Mouse (Mus musculus) intestine, embryonic 15.5 days (tissue): ENCODE data around the gene Mtmr12. TPM values are rescaled to one million over a fixed set of nuclear protein-coding genes. Genes with fewer than 3 reads are reported as not detected.

Source experiments
- ATAC-seq: fragments of 200-750 bp; cut with Nextera tagmentation; 2 replicates; pipeline ENCODE4 v1.8.0; 2017; ENCODE audit warnings: moderate TSS enrichment, moderate library complexity
- H3K27ac ChIP-seq: fragments of 300-500 bp; sonication (generic); 2 replicates; pipeline ENCODE4 v1.5.1; 2015; ENCODE audit warnings: mild to moderate bottlenecking, inconsistent platforms
- H3K27me3 ChIP-seq: fragments of 300-500 bp; sonication (generic); replicated peaks from 2 replicates; pipeline ENCODE4 v1.6.1; 2015; ENCODE audit warnings: inconsistent platforms
- H3K36me3 ChIP-seq: fragments of 300-500 bp; sonication (generic); 2 replicates; pipeline ENCODE4 v1.6.1; 2015; ENCODE audit warnings: inconsistent platforms
- H3K4me1 ChIP-seq: fragments of 300-500 bp; sonication (generic); replicated peaks from 2 replicates; pipeline ENCODE4 v1.6.1; 2015; ENCODE audit warnings: inconsistent platforms
- H3K4me2 ChIP-seq: fragments of 300-500 bp; sonication (generic); replicated peaks from 2 replicates; pipeline ENCODE4 v1.6.1; 2015; ENCODE audit warnings: mild to moderate bottlenecking, inconsistent platforms
- H3K4me3 ChIP-seq: fragments of 300-500 bp; sonication (generic); replicated peaks from 2 replicates; pipeline ENCODE4 v1.5.1; 2015; ENCODE audit warnings: inconsistent platforms
- H3K9ac ChIP-seq: fragments of 300-500 bp; sonication (generic); 2 replicates; pipeline ENCODE4 v1.6.1; 2015; ENCODE audit warnings: inconsistent platforms
- H3K9me3 ChIP-seq: fragments of 300-500 bp; sonication (generic); 2 replicates; pipeline ENCODE4 v1.6.1; 2016; ENCODE audit warnings: inconsistent platforms
- WGBS: fragments of 180-500 bp; shearing (Covaris S2); methylation state at CpG from one replicate; pipeline ENCODE4 v1.1.7; 2015; 5-methylcytosine and 5-hydroxymethylcytosine counted together
- polyA plus RNA-seq: library from polyadenylated mRNA; unstranded; fragments of >200 nt; fragmentation: Nextera tagmentation; extraction: Ambion mirVana; gene quantifications from 2 replicates; pipeline ENCODE4 v1.2.1, GENCODE M21; 2015

The Mtmr12 gene
- polyA plus RNA-seq, 1 experiment from 2014 or later: 16.6 TPM

DNA sequence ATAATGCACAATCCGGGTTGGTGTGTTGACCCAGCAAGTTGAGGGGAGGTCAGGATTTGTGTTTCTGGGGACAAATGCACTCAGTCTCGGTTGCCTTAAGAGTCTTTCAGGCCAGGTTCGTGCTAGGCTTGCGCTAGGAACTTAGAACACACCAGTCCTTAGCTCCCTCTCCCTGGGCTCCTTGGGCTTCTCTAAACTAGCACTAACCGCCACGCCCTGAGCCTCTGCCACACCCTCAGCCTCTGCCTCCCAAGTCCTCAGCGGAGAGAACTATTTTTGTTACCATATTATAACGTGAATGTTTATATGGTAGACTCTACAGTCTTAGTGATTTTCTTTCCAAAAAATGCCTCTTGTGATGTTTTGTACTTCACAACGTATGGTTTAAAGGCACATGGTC is 66.5 kb downstream of the Mtmr12 start:
- Histone ChIP-seq H3K36me3 (peaks cover 15% of the 10 kb centered on the region), H3K4me1 (no peaks in the 10 kb centered on the region), H3K4me2 (no peak overlapping the region), H3K4me3 (no peak overlapping the region), H3K9ac (no peak overlapping the region), H3K9me3 (no peaks in the 10 kb centered on the region), H3K27me3 (no peaks in the 10 kb centered on the region), H3K27ac (no peak overlapping the region)
- no peak for ATAC-seq
- 81% methylated on average over 9 of the region's 9 CpGs for WGBS

DNA sequence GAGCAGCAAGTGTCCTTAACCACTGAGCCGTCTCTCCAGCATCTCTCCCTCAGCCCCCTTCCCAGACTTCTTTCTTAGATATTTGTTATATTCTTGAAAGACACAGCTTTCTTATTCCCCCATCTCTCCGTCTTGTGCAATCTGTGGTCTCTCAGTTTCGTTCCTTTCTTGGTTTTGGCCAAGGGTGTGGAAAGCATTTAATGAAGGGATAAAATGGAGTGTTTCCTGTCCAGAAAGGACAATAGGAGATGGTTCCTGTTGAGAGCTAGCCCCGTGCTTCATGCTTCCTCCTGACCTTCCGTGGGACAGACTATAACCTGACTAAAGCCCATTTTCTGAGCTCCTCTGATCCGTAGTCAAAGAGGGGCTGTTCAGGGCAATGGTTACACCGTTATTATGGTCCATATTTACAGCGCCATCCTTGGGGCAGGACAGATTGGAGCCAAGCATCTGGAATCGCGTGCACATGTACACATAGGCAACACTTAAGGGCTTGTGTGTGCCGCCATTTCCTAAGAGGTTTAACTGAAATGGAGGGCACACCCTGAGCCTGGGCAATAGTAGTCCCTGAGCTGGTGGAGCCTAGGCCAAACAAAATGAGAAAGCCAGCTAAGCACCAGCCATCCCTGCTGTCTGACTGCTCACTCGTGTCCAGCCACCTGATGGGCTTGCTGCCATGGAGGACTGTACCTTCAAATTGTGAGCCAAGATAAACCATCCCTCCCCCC is 68.7 kb downstream of the Mtmr12 start:
- Histone ChIP-seq H3K9ac (no peak overlapping the region), H3K4me2 (no peak overlapping the region), H3K27ac (no peak overlapping the region), H3K4me3 (no peak overlapping the region), H3K27me3 (no peaks in the 10 kb centered on the region), H3K4me1 (no peaks in the 10 kb centered on the region), H3K36me3 (peaks cover 14% of the 10 kb centered on the region), H3K9me3 (no peaks in the 10 kb centered on the region)
- 81% methylated on average over 12 of the region's 12 CpGs for WGBS
- no peak for ATAC-seq

DNA sequence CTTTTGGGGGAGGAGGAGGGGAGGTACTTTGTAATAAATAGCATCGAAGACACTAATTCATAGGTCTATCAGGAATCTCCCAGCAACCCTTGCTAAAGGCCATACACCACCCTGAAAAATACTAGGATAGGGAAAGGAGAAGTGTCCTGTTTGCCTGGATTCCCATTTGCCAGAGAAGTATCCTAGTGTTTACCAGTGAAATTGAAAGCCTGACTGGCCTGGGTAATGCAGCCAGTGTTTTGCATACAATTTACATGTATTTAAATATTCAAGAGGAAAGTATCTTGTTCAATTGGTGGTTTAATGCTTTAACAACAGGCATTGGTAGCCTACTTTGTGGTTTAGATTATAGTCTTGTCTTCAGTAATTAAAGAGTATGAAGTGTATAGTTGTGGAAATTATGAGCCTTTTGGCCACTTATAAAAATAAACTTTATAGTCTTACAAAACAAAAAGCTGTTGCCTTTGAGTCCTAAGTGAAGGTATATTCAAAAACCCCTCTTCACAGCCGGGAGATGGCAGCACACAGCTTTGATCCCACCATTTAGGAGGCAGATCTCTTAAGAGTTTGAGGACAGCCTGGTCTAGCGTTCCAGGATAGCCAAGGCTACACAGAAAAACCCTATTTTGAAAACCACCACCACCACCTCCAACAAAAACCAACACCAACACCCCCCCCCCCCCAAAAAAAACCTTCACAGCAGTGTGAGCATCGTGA is 69.4 kb downstream of the Mtmr12 start:
- H3K27me3 ChIP-seq: no peaks in the 10 kb centered on the region
- peaks cover 8% of the 10 kb centered on the region; the same call in 1 of the 2 replicates for H3K36me3 ChIP-seq
- no peaks in the 10 kb centered on the region for H3K9me3 ChIP-seq
- ATAC-seq: no peak
- H3K4me1 ChIP-seq: no peaks in the 10 kb centered on the region
- H3K4me2 ChIP-seq: no peak overlapping the region
- no peak overlapping the region for H3K9ac ChIP-seq
- whole genome bisulfite sequencing: 63% methylated on average over 4 of the region's 4 CpGs
- H3K27ac ChIP-seq: no peak overlapping the region
- no peak overlapping the region for H3K4me3 ChIP-seq

DNA sequence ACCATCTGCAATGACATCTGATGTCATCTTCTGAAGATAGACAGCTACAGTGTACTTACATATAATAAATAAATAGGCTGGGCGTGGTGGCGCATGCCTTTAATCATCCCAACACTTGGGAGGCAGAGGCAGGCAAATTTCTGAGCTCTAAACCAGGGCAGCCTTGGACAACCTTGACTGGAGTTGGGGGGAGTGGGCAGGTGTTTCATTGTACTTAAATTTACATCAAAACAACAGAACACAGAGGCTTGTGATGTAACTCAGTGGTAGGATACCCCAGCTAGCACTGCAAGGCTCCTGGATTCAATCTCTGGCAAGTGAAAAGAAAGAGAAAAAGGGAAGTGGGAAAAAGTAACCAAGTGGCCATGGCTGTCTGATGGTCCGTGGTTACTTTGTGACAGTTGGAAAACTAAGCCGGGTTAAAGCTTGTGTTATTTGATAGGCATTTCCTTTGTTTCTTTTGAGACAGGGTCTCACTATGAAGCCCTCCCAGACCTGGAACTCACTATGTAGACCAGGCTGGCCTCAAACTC is 70.3 kb downstream of the Mtmr12 start:
- ATAC-seq: no peak
- Histone ChIP-seq H3K4me1 (no peaks in the 10 kb centered on the region), H3K4me3 (no peak overlapping the region), H3K36me3 (no peaks in the 10 kb centered on the region), H3K4me2 (no peak overlapping the region), H3K27ac (no peak overlapping the region), H3K9ac (no peak overlapping the region), H3K27me3 (no peaks in the 10 kb centered on the region), H3K9me3 (no peaks in the 10 kb centered on the region)
- WGBS: 87% methylated on average over 4 of the region's 4 CpGs

DNA sequence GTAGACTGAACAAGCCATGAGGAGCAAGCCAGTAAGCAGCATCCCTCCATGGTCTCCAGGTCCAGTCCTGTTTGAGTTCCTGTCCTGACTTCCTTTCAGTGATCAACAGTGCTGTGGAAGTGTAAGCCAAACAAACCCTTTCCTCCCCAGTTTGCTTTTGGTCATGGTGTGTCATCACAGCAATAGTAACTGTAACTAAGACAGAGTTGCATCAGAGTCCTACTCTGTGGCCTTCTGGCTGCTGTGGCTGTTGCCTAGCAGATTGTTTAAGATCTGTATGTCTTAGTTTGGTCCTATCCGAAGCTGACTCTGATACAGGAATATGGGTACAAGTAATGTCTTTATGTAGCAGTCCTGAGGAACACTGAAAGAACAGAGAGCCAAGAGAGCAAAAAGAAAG is 75.0 kb downstream of the Mtmr12 start:
- no peaks in the 10 kb centered on the region for H3K9me3 ChIP-seq
- no peaks in the 10 kb centered on the region for H3K27me3 ChIP-seq
- H3K4me3 ChIP-seq: no peak overlapping the region
- H3K4me2 ChIP-seq: no peak overlapping the region
- ATAC-seq: no peak
- WGBS: 94% methylated on average over 1 of the region's 1 CpGs
- H3K4me1 ChIP-seq: no peaks in the 10 kb centered on the region
- no peak overlapping the region for H3K9ac ChIP-seq
- H3K36me3 ChIP-seq: no peaks in the 10 kb centered on the region
- no peak overlapping the region for H3K27ac ChIP-seq

DNA sequence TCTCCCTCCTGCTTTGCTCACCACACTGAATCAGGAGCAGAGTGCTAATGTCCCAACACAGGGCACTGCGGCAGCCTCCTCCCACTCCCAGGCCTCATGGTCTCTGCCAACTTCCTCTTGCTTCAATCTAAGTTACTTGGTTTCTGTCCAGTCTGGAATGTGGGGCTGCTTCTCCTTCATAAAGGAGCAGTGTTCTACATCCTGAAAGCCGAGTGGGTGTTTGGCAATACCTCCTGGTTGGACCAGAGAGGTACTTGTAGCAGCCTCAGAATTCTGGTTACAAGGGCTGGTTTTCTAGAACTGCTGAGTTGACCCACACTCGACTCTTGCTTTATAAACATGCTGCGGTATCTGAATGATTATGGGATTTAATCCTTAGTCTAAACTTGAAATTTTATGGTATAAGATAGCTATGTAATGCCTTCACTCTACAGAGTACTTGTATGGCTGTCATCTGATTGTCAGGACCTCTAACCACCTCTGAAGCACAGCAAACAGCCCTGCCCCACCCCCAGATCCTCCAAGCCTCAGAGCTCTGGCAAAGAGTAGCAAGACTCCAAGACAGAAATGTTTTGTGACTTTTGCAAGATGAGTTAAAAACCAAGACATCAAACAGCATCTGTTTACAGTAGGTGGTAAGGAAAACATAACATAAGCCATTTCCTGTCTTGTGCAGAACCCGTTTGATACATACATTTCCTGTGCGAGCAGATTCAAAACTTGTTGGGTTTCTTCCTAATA is 80.1 kb downstream of the Mtmr12 start:
- no peaks in the 10 kb centered on the region for H3K36me3 ChIP-seq
- WGBS: 55% methylated on average over 6 of the region's 6 CpGs
- no peaks in the 10 kb centered on the region for H3K9me3 ChIP-seq
- ATAC-seq: no peak
- no peak overlapping the region for H3K4me2 ChIP-seq
- H3K4me3 ChIP-seq: no peak overlapping the region
- no peak overlapping the region for H3K27ac ChIP-seq
- H3K9ac ChIP-seq: no peak overlapping the region
- no peaks in the 10 kb centered on the region for H3K27me3 ChIP-seq
- no peaks in the 10 kb centered on the region for H3K4me1 ChIP-seq

DNA sequence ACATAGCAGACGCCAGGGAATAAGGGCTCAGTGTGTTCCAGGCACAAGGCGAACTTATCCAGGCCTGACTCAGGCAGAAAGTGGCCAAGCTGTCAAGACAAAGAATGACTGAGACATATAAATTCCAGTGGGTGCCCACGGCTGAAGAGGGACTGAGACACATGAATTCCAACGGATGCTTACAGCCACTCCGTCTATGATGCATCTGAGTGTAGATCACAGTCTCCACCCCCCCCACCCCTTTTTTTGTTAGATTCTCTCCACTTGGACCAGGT is 80.6 kb downstream of the Mtmr12 start:
- no peak for ATAC-seq
- H3K27ac ChIP-seq: no peak overlapping the region
- no peaks in the 10 kb centered on the region for H3K9me3 ChIP-seq
- no peaks in the 10 kb centered on the region for H3K27me3 ChIP-seq
- 64% methylated on average over 5 of the region's 5 CpGs for WGBS
- no peak overlapping the region for H3K4me2 ChIP-seq
- H3K9ac ChIP-seq: no peak overlapping the region
- H3K36me3 ChIP-seq: no peaks in the 10 kb centered on the region
- H3K4me3 ChIP-seq: no peak overlapping the region
- no peaks in the 10 kb centered on the region for H3K4me1 ChIP-seq

DNA sequence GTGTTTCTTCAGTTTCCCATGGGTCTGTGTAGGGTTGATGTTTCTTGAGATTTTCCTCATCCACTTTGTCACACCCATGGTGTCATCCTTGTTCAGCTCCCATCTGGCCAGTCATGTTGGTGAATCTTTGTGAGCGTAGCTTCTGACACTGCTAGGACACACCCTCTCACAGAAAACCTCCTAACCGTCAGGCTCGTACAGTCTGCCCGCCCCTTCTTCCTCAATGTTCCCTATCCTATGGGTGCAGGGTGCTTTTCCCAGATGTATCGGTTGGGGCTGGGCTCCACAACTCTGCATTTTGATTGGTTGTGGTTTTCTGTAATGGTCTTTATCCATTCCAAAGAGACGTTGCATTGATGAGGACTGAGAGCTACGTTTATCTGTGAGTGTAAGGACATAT is 85.5 kb downstream of the Mtmr12 start:
- WGBS: 87% methylated on average over 7 of the region's 7 CpGs
- Histone ChIP-seq H3K27me3 (no peaks in the 10 kb centered on the region), H3K4me2 (no peak overlapping the region), H3K9me3 (no peaks in the 10 kb centered on the region), H3K36me3 (no peaks in the 10 kb centered on the region), H3K4me3 (no peak overlapping the region), H3K4me1 (no peaks in the 10 kb centered on the region), H3K9ac (no peak overlapping the region), H3K27ac (no peak overlapping the region)
- ATAC-seq: no peak

DNA sequence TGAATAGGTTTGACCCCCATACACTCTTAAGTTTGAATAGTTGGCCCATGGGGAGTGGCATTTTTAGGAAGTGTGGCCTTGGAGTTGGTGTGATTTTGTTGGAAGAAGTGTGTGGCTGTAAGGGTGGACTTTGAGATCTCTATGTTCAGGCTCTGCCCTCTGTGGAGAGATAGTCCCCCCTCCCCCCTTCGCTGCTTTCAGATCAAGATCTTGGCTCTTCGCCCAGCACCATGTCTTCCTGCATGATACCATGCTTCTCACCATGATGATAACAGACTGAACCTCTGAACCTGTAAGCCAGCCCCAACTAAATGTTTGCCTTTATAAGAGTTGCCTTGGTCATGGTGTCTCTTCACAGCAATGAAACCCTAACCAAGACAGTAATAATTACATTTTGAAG is 86.9 kb downstream of the Mtmr12 start:
- ATAC-seq: no peak
- no peaks in the 10 kb centered on the region for H3K36me3 ChIP-seq
- no peak overlapping the region for H3K4me3 ChIP-seq
- no peak overlapping the region for H3K4me2 ChIP-seq
- 94% methylated on average over 2 of the region's 2 CpGs for WGBS
- H3K9me3 ChIP-seq: no peaks in the 10 kb centered on the region
- no peak overlapping the region for H3K27ac ChIP-seq
- no peaks in the 10 kb centered on the region for H3K4me1 ChIP-seq
- no peak overlapping the region for H3K9ac ChIP-seq
- no peaks in the 10 kb centered on the region for H3K27me3 ChIP-seq

DNA sequence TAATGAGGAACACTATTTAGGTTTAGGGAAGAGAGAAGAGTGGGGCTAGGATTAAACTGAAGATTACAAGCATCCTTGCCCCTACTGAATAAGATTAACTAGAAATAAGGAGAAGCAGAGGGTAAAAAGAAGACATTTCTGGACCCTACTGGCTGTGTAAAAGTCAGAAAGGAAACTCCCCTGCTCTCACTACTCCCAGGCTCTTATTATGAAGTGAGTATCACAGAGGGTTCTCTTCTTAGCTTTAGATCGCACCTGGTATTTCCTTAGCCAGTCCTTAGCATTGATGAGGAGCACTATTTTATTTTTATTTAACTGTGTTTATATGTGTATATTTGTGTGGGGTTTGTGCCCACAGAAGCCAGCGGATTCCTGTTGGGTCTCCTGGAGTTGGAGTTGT is 91.4 kb downstream of the Mtmr12 start:
- WGBS: 62% methylated on average over 2 of the region's 2 CpGs
- Histone ChIP-seq H3K4me1 (no peaks in the 10 kb centered on the region), H3K36me3 (no peaks in the 10 kb centered on the region), H3K27me3 (no peaks in the 10 kb centered on the region), H3K27ac (no peak overlapping the region), H3K9ac (no peak overlapping the region), H3K4me2 (no peak overlapping the region), H3K4me3 (no peak overlapping the region), H3K9me3 (no peaks in the 10 kb centered on the region)
- ATAC-seq: no peak

DNA sequence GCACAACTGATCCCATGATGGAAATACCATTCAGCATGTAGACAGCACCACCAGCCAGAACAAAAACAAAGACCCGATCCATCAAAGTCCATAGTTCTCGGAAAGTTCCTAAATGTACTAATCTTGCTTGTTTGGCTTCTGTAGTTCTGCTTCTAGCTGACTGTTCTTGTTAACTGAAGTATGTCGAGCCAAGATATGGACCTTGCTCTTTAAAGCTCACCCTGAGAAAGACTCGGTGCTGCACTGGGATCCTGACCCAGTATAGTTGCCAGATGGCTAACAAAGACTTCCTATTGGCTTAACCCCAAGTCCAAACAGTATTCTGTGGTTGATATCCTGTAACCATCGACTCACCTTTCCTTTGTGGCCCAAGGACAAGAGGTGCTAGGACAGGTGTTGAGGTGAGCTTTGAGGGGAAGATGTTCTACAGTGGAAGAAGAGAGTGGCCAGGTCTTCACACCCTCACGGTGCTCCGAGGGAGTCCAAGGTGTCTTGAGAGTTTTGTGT is 93.5 kb downstream of the Mtmr12 start:
- 85% methylated on average over 7 of the region's 7 CpGs for WGBS
- H3K27ac ChIP-seq: no peak overlapping the region
- no peak for ATAC-seq

DNA sequence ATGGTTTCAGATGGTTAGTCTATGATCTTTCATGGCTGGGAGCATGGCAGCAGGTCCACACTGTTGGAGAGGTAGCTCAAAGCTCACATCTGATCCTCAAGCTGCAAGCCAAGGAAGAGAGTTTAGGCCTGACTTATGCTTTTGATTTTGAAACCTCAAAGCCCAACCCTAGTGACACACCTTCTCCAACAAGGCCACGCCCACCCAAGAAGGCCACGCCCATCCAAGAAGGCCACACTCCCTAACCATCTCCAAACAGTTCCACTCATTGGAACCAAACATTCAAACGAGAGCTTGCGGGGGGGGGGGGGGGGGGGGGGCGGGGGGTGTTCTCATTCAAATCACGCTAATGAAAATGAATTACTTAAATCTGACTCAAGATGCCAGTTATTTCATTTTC is 96.9 kb downstream of the Mtmr12 start:
- no peaks in the 10 kb centered on the region for H3K9me3 ChIP-seq
- no peak overlapping the region for H3K27ac ChIP-seq
- no peak overlapping the region for H3K4me2 ChIP-seq
- no peak overlapping the region for H3K9ac ChIP-seq
- no peaks in the 10 kb centered on the region for H3K27me3 ChIP-seq
- no peaks in the 10 kb centered on the region for H3K36me3 ChIP-seq
- 0 out of 2 replicates have a peak, but pooled peaks cover 2% of the 10 kb centered on the region for H3K4me1 ChIP-seq
- no peak for ATAC-seq
- no peak overlapping the region for H3K4me3 ChIP-seq
- 75% methylated on average over 5 of the region's 6 CpGs for WGBS

More for the DNA sequence above, 93.5 kb downstream of the Mtmr12 start:
- no peaks in the 10 kb centered on the region for H3K27me3 ChIP-seq
- no peak overlapping the region for H3K9ac ChIP-seq
- no peak overlapping the region for H3K4me2 ChIP-seq
- no peaks in the 10 kb centered on the region for H3K36me3 ChIP-seq
- H3K4me3 ChIP-seq: no peak overlapping the region
- no peaks in the 10 kb centered on the region for H3K4me1 ChIP-seq
- H3K9me3 ChIP-seq: no peaks in the 10 kb centered on the region
